Mouse (Mus musculus): ENCODE measurements around the gene Tbxa2r.

The Tbxa2r gene

GRCm38 (mm10) chr10:81299585-81300351, 28.8 kb upstream of the Tbxa2r start:
- DNase-seq (ENCODE audit: low spot score in 2 of 2): no peak

DNA sequence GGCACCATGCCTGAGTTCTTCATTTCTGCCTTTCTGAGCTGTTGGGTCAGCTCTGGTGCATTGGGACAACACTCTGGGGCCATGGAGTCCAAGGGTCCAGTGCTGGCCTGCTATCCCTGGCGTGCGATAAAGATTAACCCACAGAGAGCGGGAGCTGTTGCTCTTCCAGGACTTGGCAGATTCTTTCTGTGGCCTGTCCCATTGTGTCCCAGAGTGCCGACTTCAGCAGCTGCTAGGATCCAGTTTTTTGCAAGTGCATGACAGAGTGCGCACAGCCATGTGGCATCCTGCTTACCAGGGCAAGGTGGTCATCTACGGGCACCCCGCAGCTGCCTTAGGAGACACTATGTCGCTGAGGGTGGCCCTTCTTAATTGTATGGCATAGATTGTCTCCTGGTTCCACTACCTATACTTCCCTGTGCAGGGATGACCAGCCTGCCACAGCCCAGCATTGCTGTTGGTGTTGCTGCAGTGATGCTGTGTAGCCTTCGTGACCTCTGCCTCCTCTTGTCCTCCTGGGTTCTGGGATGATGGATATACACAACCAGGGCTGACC, 28.1 kb upstream of the Tbxa2r start:
- DNase-seq (ENCODE audit: low spot score in 2 of 2): no peak

- no peak for DNase-seq (ENCODE audit: low spot score in 2 of 2)
These were observed 27.2 kb upstream of the Tbxa2r start for GRCm38 (mm10) chr10:81301321-81301720.

- DNase-seq (ENCODE audit: low spot score in 2 of 2): no peak
These were observed 26.2 kb upstream of the Tbxa2r start for GRCm38 (mm10) chr10:81302288-81302687.

DNA sequence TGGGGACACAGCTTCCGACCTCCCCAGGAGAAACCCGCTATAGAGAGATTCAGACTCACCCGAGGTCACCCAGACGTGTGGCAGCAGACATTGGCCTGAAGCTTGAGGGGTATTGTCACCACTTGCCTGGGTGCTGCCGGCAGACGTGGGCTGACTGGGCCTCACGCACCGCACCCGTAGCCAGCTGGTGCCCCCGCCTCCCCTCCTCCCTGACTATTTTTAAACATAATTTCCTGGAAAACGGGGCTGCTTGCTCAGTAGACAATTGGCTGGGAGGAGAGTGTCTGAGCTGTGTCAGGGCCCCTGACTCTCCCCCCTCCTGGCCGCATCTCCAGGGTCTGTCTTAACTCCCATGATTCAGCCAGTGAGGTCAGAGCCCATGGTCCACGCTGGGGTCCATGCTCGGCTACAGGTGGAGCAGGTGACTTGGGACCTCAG, 25.7 kb upstream of the Tbxa2r start:
- no peak for DNase-seq (ENCODE audit: low spot score in 2 of 2)

- DNase-seq (ENCODE audit: low spot score in 2 of 2): no peak
These were observed 25.3 kb upstream of the Tbxa2r start for GRCm38 (mm10) chr10:81303258-81303657.

DNA sequence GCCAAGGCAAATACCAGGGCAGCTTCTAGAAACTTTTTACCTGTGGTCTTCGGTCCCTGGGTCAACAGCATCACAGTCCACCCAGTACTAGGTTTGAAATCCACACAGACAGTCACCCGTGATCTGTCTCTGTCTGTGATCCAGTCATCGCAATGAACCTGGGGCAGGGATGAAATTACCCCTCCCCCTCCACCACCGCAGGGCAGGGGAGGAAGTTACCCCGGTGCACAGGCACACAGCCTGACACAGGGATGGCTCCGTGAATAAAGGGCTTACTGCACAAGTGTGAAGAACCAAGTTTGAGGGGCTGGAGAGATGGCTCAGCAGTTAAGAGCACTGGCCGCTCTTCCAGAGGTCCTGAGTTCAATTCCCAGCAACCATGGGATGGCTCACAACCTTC, 24.8 kb upstream of the Tbxa2r start:
- no peak for DNase-seq (ENCODE audit: low spot score in 2 of 2)

DNA sequence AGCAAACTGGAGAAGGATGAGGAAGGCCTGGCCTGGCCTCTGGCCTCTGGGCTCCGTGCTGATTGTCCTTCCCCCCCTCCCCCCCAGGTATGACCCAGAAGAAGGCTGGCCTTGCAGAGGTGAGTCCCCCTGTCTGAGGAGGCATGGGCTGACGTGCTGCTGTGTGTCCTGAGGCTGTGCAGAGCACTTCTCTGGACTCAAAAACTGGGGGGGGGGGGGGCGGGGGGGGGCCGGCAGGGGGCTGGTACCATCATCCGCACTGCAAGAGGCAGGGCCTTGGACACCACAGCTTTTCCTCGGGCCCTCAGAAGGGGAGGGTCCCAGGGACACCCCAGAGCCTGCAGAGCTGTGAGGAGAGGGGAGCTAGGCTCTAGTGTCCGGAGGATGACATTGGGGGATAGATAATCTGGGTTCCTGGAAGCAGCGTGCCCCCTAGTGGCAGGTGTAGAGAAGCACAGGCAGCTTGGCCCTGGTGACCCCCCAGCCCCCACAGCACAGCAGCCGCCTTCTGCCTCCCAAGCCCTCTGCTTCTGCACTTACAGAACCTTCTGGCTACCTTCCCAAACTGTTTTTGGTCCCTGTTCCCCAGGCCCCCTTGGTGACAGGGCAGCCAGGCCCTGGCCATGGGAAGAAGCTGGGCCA, 23.8 kb upstream of the Tbxa2r start:
- DNase-seq (ENCODE audit: low spot score in 2 of 2): peak in 1 of 2 experiments; percentile 78

GRCm38 (mm10) chr10:81305663-81306062, 22.9 kb upstream of the Tbxa2r start:
- DNase-seq (ENCODE audit: low spot score in 2 of 2): no peak

- DNase-seq (ENCODE audit: low spot score in 2 of 2): no peak
These were observed 22.3 kb upstream of the Tbxa2r start for GRCm38 (mm10) chr10:81306173-81306668.

GRCm38 (mm10) chr10:81306837-81307682, 21.5 kb upstream of the Tbxa2r start:
- no peak for DNase-seq (ENCODE audit: low spot score in 2 of 2)

GRCm38 (mm10) chr10:81309571-81309970, 19.0 kb upstream of the Tbxa2r start:
- no peak for DNase-seq (ENCODE audit: low spot score in 2 of 2)

DNA sequence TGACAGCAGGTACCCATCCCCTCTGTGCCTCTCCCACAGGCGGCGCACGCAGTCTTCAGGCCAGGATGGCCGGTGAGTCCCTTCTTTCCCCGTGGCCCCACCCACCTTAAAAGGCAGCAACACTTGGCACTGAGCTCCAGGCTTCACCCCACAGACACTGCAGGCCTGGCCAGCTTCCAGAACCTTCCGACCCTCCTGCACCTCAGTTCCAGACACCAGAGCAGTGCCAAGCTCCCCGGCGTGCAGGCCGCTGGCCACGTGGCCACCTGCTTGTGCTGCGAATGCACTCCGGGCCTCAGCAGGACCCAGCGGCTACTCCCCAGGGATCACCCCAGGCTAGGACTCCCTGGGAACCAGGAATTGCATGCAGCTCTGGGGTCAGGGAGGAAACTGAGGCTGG, 14.9 kb upstream of the Tbxa2r start:
- DNase-seq (ENCODE audit: low spot score in 2 of 2): no peak

GRCm38 (mm10) chr10:81314201-81314600, 14.3 kb upstream of the Tbxa2r start:
- DNase-seq (ENCODE audit: low spot score in 2 of 2): no peak

DNA sequence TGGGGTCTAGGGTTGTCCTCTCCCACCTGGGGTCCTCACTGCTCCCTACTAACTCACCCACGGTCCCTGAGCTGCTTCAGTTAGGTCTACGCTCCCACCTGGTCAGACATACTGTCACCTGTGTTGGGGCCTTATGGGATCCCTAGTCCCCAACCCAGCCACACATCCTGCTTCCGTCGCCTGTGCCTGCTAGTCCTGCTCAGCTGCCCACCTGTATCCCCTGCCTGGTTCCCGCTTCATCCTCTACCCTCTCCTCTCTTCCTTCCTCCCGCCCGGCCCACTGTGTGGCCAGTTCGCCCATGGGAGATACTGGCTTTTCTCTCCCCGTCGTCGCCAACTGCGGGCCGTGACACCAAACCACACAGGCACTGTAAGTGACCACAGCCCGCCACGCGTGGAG, 12.9 kb upstream of the Tbxa2r start:
- DNase-seq (ENCODE audit: low spot score in 2 of 2): no peak

GRCm38 (mm10) chr10:81316338-81317060, 12.0 kb upstream of the Tbxa2r start:
- DNase-seq (ENCODE audit: low spot score in 2 of 2): peak in 1 of 2 experiments; percentile 58

GRCm38 (mm10) chr10:81317273-81317672, 11.3 kb upstream of the Tbxa2r start:
- DNase-seq (ENCODE audit: low spot score in 2 of 2): peak in 1 of 2 experiments; percentile 61

DNA sequence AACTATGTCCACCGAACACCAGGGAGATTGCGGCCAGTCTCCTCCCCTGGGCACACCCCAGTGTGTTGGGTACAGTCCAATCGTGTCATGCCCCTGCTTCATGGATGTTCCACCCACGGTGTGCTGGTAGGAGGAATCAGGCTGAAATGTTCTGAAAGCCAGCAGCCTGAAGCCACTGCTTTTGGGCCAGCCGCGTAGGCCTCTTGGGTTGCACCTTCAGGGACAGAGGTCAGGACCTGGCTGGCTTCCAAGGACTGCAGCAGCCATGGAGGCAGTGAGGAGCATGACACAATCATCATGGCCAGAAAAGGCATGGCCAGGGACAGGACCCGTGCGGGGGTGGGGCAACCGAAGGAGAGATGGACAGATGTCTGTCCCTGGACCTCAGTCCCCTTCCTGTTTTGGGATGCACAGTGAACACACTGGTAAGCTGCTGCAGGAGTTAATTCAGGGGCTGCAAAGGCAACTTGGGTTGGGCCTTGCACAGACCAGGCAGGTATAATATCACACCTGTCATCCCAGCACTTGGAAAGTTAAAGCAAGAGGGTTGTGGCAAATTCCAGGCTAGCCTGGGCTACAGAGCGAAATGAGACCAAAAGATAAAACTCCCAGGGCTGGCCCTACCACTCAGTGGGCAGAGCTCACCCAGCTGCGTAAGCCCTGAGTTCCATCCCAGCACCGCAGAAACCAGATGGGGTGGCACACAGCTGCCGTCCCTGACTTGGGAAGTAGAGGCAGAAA, 9.8 kb upstream of the Tbxa2r start:
- peak in 1 of 2 experiments; percentile 45 for DNase-seq (ENCODE audit: low spot score in 2 of 2)

GRCm38 (mm10) chr10:81319330-81319699, 9.2 kb upstream of the Tbxa2r start:
- peak in 1 of 2 experiments; percentile 58 for DNase-seq (ENCODE audit: low spot score in 2 of 2)

- DNase-seq (ENCODE audit: low spot score in 2 of 2): peak in 1 of 2 experiments; percentile 45
These were observed 8.6 kb upstream of the Tbxa2r start for GRCm38 (mm10) chr10:81319741-81320549.

All from spleen, postnatal 10 days (tissue).